Mouse (Mus musculus) embryo, embryonic 11 days (tissue): ENCODE data around the gene Timm50.

ENCODE experiments used
- DNase-seq: peaks from one replicate; pipeline ENCODE4 v3.0.0-alpha.2; 2015

The Timm50 gene

DNA sequence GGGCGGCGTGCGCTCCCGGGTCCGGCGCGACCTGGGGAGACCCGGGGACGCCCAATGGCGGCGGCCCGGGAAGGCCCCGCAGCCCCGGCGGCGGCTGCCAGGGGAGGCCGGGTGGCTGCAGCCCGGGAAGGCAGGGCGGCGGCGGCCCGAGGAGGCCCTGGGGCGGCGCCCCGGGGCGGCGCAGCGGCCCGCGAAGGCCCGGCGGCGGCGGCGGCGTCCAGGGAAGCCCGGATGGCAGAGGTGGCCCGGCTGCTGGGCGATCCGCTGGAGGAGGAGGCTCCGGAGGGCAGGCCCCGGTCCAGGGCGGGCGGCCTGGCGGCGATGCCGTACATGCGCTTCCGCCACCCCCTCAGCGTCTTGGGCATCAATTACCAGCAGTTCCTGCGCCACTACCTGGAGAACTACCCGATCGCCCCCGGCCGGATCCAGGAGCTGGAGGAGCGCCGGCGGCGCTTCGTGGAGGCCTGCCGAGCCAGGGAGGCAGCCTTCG is 43.8 kb downstream of the Timm50 start:
- peak; percentile 76 for DNase-seq

GRCm38 (mm10) chr7:28267129-28268041 is 44.5 kb downstream of the Timm50 start, which contains the start of gene Eid2:
Gene Eid2, plus strand, starts transcription at chr7:28267881.
- peak; percentile 96 for DNase-seq

GRCm38 (mm10) chr7:28265391-28265790 is 46.5 kb downstream of the Timm50 start:
- no peak for DNase-seq

DNA sequence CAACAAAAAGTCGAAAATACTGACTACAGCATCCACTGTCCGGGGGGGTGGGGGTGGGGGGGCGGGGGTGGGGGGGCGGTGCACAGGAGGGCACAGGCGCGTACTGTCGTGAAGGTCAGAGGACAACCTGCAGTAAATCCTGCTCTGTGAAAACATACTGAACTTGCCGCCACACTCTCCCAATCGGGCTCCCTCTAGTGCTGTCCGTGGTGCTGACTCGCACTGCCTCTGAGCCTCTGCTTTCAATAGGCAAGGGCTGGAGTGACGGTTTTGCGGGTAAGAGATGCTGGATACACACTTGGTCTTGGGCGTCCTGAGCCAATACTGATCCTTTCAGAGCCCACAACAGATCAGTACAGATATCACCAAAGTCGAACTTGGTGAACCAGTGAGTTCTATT is 48.1 kb downstream of the Timm50 start:
- DNase-seq: peak; percentile 87

DNA sequence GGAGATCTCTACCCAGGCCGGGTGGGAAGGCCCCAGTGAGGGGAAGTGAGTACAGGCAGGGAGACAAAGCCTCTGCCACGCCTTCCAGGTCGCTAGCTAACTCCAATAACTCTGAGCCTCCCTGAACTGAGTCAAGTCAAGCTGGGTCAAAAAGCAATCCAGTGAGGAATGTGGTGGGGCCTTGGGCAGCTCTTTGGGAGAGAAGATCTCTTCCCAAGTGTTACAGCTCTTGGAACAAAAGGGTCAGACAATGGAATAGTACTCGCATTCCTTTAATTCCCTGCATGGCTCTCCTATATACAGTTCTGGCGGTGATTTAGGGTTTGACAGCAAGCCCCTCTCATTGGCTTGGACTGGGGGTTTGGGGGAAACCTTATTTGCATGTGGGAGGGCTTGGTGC is 49.0 kb downstream of the Timm50 start:
- DNase-seq: no peak
